Mouse (Mus musculus) intestine, embryonic 14.5 days (tissue): ENCODE data around the gene Pfpl. TPM values are rescaled to one million over a fixed set of nuclear protein-coding genes. Genes with fewer than 3 reads are reported as not detected.
A peak's percentile ranks its signal among the peaks of the same experiment; 100 is the strongest.

Source experiments
- ATAC-seq: fragments of 200-750 bp; cut with Nextera tagmentation; replicated peaks from 2 replicates; pipeline ENCODE4 v1.8.0; 2017; ENCODE audit warnings: low read depth, moderate number of reproducible peaks, moderate TSS enrichment, moderate library complexity; ENCODE audit not compliant: low FRiP score, low TSS enrichment
- DNase-seq: peaks from one replicate; pipeline ENCODE4 v3.0.0-alpha.2; 2018; ENCODE audit warnings: low spot score
- H3K27ac ChIP-seq: fragments of 300-500 bp; sonication (generic); 2 replicates; pipeline ENCODE4 v1.5.1; 2014; ENCODE audit warnings: low read depth, mild to moderate bottlenecking, control low read depth
- H3K27me3 ChIP-seq: fragments of 300-500 bp; sonication (generic); replicated peaks from 2 replicates; pipeline ENCODE4 v1.6.1; 2014; ENCODE audit warnings: low read length, control low read depth; ENCODE audit not compliant: control insufficient read depth, insufficient read depth
- H3K36me3 ChIP-seq: fragments of 300-500 bp; sonication (generic); 2 replicates; pipeline ENCODE4 v1.6.1; 2014; ENCODE audit warnings: low read length, control low read depth; ENCODE audit not compliant: control insufficient read depth, insufficient read depth
- H3K4me1 ChIP-seq: fragments of 300-500 bp; sonication (generic); replicated peaks from 2 replicates; pipeline ENCODE4 v1.6.1; 2014; ENCODE audit warnings: low read length, control low read depth, mixed read lengths; ENCODE audit not compliant: control insufficient read depth, insufficient read depth
- H3K4me2 ChIP-seq: fragments of 300-500 bp; sonication (generic); 2 replicates; pipeline ENCODE4 v1.6.1; 2014; ENCODE audit warnings: low read length
- H3K4me3 ChIP-seq: fragments of 300-500 bp; sonication (generic); 2 replicates; pipeline ENCODE4 v1.5.1; 2014; ENCODE audit warnings: low read depth, low read length, control low read depth, mixed read lengths
- H3K9ac ChIP-seq: fragments of 300-500 bp; sonication (generic); 2 replicates; pipeline ENCODE4 v1.6.1; 2014; ENCODE audit warnings: mild to moderate bottlenecking, low read length
- H3K9me3 ChIP-seq: fragments of 300-500 bp; sonication (generic); 2 replicates; pipeline ENCODE4 v1.6.1; 2016; ENCODE audit warnings: low read length, control low read depth; ENCODE audit not compliant: control insufficient read depth
- WGBS: fragments of 180-500 bp; shearing (Covaris S2); extraction: QIAGEN DNeasy Blood & Tissue Kit; methylation state at CpG from one replicate; pipeline ENCODE4 v1.1.7; 2014; 5-methylcytosine and 5-hydroxymethylcytosine counted together
- polyA plus RNA-seq: library from polyadenylated mRNA; unstranded; fragments of >200 nt; fragmentation: Nextera tagmentation; extraction: Ambion mirVana; gene quantifications from 2 replicates; pipeline ENCODE4 v1.2.1, GENCODE M21; 2014

Gene Pfpl
- polyA plus RNA-seq, 1 experiment from 2014 or later: not detected

- no peaks in the 10 kb centered on the region for H3K27me3 ChIP-seq
- no peak for DNase-seq
- H3K27ac ChIP-seq: no peak overlapping the region
Observed at GRCm38 (mm10) chr19:12471866-12472265, 44.2 kb downstream of the Pfpl start.

DNA sequence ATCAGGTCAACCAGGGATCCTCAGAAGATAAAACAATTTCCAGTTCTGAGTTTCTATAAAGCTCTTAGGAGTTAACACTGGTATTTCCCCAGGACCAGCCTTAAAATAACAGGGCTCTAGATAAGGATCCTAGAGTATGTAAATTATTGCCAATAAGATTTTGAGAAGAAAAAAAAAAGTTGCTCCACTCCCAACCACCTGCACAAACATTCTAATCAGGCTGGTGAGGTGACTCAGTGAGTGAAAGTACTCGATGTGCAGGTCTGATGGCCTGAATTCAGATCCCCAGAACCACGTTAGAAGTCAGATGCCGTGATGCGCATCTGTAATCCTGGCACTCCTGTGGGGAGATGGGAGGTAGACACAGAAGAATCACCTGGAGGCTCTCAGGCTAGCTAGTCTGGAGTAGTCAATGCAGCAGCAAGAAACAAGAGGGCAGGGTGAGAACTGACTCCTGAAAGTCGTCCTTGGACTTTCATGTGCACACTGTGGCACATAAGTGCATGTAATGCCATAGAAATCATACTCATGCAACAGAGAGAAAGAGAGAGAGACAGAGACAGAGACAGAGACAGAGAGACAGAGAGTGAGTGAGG is 44.8 kb downstream of the Pfpl start:
- ATAC-seq (no peak), DNase-seq (no peak)
- no peaks in the 10 kb centered on the region for H3K27me3 ChIP-seq
- 70% methylated on average over 5 of the region's 5 CpGs for WGBS
- no peak overlapping the region for H3K9ac ChIP-seq
- H3K4me1 ChIP-seq: peaks cover 3% of the 10 kb centered on the region; the same call in 1 of the 2 replicates
- H3K4me3 ChIP-seq: no peak overlapping the region
- no peak overlapping the region for H3K4me2 ChIP-seq
- no peaks in the 10 kb centered on the region for H3K9me3 ChIP-seq
- peaks cover 73% of the 10 kb centered on the region for H3K36me3 ChIP-seq
- H3K27ac ChIP-seq: no peak overlapping the region

More at GRCm38 (mm10) chr19:12471866-12472265, 44.2 kb downstream of the Pfpl start:
- no peaks in the 10 kb centered on the region for H3K9me3 ChIP-seq
- H3K36me3 ChIP-seq: peaks cover 71% of the 10 kb centered on the region
- no peak overlapping the region for H3K4me2 ChIP-seq
- whole genome bisulfite sequencing: 75% methylated on average over 3 of the region's 3 CpGs
- no peak for ATAC-seq
- peaks cover 1% of the 10 kb centered on the region; the same call in 1 of the 2 replicates for H3K4me1 ChIP-seq
- no peak overlapping the region for H3K4me3 ChIP-seq
- H3K9ac ChIP-seq: no peak overlapping the region

GRCm38 (mm10) chr19:12473201-12473641 is 45.5 kb downstream of the Pfpl start:
- no peak for ATAC-seq
- no peak for DNase-seq
- Histone ChIP-seq H3K36me3 (peaks cover 72% of the 10 kb centered on the region), H3K27ac (no peak overlapping the region), H3K4me1 (peaks cover 3% of the 10 kb centered on the region; the same call in 1 of the 2 replicates), H3K9me3 (no peaks in the 10 kb centered on the region), H3K4me2 (no peak overlapping the region), H3K27me3 (no peaks in the 10 kb centered on the region), H3K9ac (no peak overlapping the region), H3K4me3 (no peak overlapping the region)
- 83% methylated on average over 4 of the region's 4 CpGs for WGBS

DNA sequence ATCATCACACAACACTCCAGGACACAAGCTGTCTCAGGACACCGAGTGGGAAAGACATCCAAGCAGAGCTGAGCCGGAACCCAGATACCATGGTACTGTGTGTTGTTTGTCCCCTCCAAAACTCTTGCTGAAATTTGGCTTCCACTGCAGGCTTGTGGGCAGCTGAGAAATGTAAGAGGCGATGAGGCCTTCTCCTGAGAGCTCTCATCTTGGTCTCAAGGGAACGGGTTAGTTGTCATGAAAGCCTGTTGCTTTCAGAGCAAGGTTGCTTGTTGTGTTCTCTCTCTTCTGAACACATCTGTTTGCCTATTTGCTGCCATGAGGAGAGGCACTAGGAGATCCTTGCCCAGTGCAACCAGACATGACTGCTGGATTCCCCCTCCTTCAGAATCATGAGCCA is 46.2 kb downstream of the Pfpl start:
- ATAC-seq (no peak), DNase-seq (no peak)
- Histone ChIP-seq H3K9me3 (no peaks in the 10 kb centered on the region), H3K27me3 (no peaks in the 10 kb centered on the region), H3K36me3 (peaks cover 72% of the 10 kb centered on the region), H3K4me1 (peaks cover 3% of the 10 kb centered on the region; the same call in 1 of the 2 replicates), H3K9ac (no peak overlapping the region), H3K4me3 (no peak overlapping the region), H3K27ac (no peak overlapping the region), H3K4me2 (no peak overlapping the region)
- WGBS: 94% methylated on average over 4 of the region's 4 CpGs

- peaks cover 3% of the 10 kb centered on the region; the same call in 1 of the 2 replicates for H3K4me1 ChIP-seq
- no peak overlapping the region for H3K9ac ChIP-seq
- H3K27me3 ChIP-seq: no peaks in the 10 kb centered on the region
- ATAC-seq (peak; percentile 81), DNase-seq (peak; percentile 83)
- H3K36me3 ChIP-seq: peaks cover 76% of the 10 kb centered on the region
- H3K9me3 ChIP-seq: no peaks in the 10 kb centered on the region
- 0 out of 2 replicates have a peak overlapping the region, but pooled peaks have one; percentile 0 for H3K27ac ChIP-seq
- no peak overlapping the region for H3K4me2 ChIP-seq
- 60% methylated on average over 15 of the region's 15 CpGs for WGBS
- H3K4me3 ChIP-seq: no peak overlapping the region
Observed at GRCm38 (mm10) chr19:12475380-12476250, 47.9 kb downstream of the Pfpl start.

GRCm38 (mm10) chr19:12476721-12477270 is 49.1 kb downstream of the Pfpl start:
- no peak overlapping the region for H3K4me3 ChIP-seq
- no peak for DNase-seq
- peaks cover 3% of the 10 kb centered on the region; the same call in 1 of the 2 replicates for H3K4me1 ChIP-seq
- H3K27ac ChIP-seq: no peak overlapping the region
- H3K27me3 ChIP-seq: no peaks in the 10 kb centered on the region
- peaks cover 76% of the 10 kb centered on the region for H3K36me3 ChIP-seq
- ATAC-seq: no peak
- H3K9me3 ChIP-seq: no peaks in the 10 kb centered on the region
- H3K9ac ChIP-seq: no peak overlapping the region
- no peak overlapping the region for H3K4me2 ChIP-seq
- WGBS: 35% methylated on average over 5 of the region's 5 CpGs

DNA sequence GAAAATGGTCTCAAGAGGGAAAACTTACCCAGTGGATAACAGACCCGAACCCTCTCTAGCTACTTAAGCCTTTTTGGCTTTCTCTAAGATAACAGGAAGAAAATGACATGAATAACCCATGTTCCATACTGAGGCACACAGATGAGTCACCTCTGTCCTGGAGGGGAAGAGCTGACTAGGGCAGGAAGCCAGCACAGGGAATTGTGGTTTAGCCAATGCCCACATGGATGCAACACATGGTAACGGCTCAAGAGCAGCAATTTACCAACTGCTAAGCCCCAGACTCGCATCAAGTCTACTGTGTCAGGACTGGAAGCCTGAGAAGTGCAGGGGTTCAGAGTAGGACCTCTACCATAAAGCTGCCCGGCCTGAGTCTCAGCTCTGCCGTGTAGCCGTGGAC is 50.7 kb downstream of the Pfpl start:
- Histone ChIP-seq H3K36me3 (peaks cover 77% of the 10 kb centered on the region), H3K9ac (no peak overlapping the region), H3K27ac (no peak overlapping the region), H3K4me1 (peaks cover 3% of the 10 kb centered on the region; the same call in 1 of the 2 replicates), H3K4me2 (no peak overlapping the region), H3K27me3 (no peaks in the 10 kb centered on the region), H3K4me3 (no peak overlapping the region), H3K9me3 (no peaks in the 10 kb centered on the region)
- ATAC-seq (no peak), DNase-seq (no peak)
- 88% methylated on average over 6 of the region's 6 CpGs for WGBS
